Mouse (Mus musculus) heart, embryonic 14.5 days (tissue): ENCODE measurements around the gene AC140267.1. TPM values are rescaled to one million over a fixed set of nuclear protein-coding genes. Genes with fewer than 3 reads are reported as not detected.

Source experiments
- ATAC-seq: fragments of 200-750 bp; cut with Nextera tagmentation; 2 replicates; pipeline ENCODE4 v1.8.0; 2017; ENCODE audit warnings: low read depth, moderate TSS enrichment; ENCODE audit not compliant: insufficient number of reproducible peaks, insufficient read depth, low FRiP score
- H3K27ac ChIP-seq, 2 experiments: fragments of 200-500 bp in 1 of 2; fragments of 300-500 bp in 1 of 2; sonication (generic) in 1 of 2; replicated peaks in 1 of 2; 2 replicates each; pipeline ENCODE4 v1.5.1; 2012 to 2014; ENCODE audit warnings: low read depth in 2 of 2, low read length in 2 of 2, control low read depth in 1 of 2, mild to moderate bottlenecking in 1 of 2, mixed read lengths in 1 of 2; ENCODE audit not compliant: control insufficient read depth in 1 of 2, insufficient read depth in 1 of 2
- H3K27me3 ChIP-seq: fragments of 300-500 bp; sonication (generic); 2 replicates; pipeline ENCODE4 v1.6.1; 2014; ENCODE audit warnings: mild to moderate bottlenecking, low read length, control low read depth; ENCODE audit not compliant: control insufficient read depth, insufficient read depth
- H3K36me3 ChIP-seq: fragments of 300-500 bp; sonication (generic); 2 replicates; pipeline ENCODE4 v1.6.1; 2014; ENCODE audit warnings: mild to moderate bottlenecking, control low read depth, low read length, mixed read lengths; ENCODE audit not compliant: control insufficient read depth, insufficient read depth
- H3K4me1 ChIP-seq, 2 experiments: fragments of 200-500 bp in 1 of 2; fragments of 300-500 bp in 1 of 2; sonication (generic) in 1 of 2; 2 replicates each; pipeline ENCODE4 v1.6.1; 2012 to 2014; ENCODE audit warnings: low read length in 2 of 2, control low read depth in 1 of 2, mixed read lengths in 1 of 2; ENCODE audit not compliant: control insufficient read depth in 2 of 2, insufficient read depth in 2 of 2
- H3K4me2 ChIP-seq: fragments of 300-500 bp; sonication (generic); 2 replicates; pipeline ENCODE4 v1.6.1; 2014; ENCODE audit warnings: mild to moderate bottlenecking, low read length
- H3K4me3 ChIP-seq, 2 experiments: fragments of 200-500 bp in 1 of 2; fragments of 300-500 bp in 1 of 2; sonication (generic) in 1 of 2; 2 replicates each; pipeline ENCODE4 v1.5.1; 2012 to 2014; ENCODE audit warnings: low read length in 2 of 2, mild to moderate bottlenecking in 2 of 2, control low read depth in 1 of 2, low read depth in 1 of 2, moderate library complexity in 1 of 2; ENCODE audit not compliant: control insufficient read depth in 1 of 2, insufficient read depth in 1 of 2
- H3K9ac ChIP-seq: fragments of 300-500 bp; sonication (generic); 2 replicates; pipeline ENCODE4 v1.6.1; 2014; ENCODE audit warnings: mild to moderate bottlenecking, low read length
- H3K9me3 ChIP-seq: fragments of 300-500 bp; sonication (generic); 2 replicates; pipeline ENCODE4 v1.6.1; 2016; ENCODE audit warnings: low read length, control low read depth; ENCODE audit not compliant: control insufficient read depth
- WGBS: fragments of 180-500 bp; shearing (Covaris S2); extraction: QIAGEN DNeasy Blood & Tissue Kit; methylation state at CpG from one replicate; pipeline ENCODE4 v1.1.7; 2014; 5-methylcytosine and 5-hydroxymethylcytosine counted together
- polyA plus RNA-seq: library from polyadenylated mRNA; unstranded; fragments of >200 nt; fragmentation: Nextera tagmentation; extraction: Ambion mirVana; gene quantifications from 2 replicates; pipeline ENCODE4 v1.2.1, GENCODE M21; 2014

The AC140267.1 gene
- polyA plus RNA-seq, 1 experiment from 2014 or later: not detected

GRCm38 (mm10) chr15:80250586-80250985 lies 15.0 kb downstream of the AC140267.1 start:
- H3K27ac ChIP-seq: peak overlapping the region; percentile 81 to 87
- H3K27me3 ChIP-seq: no peaks in the 10 kb centered on the region
- H3K4me1 ChIP-seq: peaks cover 20 to 35% of the 10 kb centered on the region in 2 experiments
- H3K4me3 ChIP-seq: no peak overlapping the region
- peak overlapping the region; percentile 11; the same call in 1 of the 2 replicates for H3K4me2 ChIP-seq
- no peak for ATAC-seq
- peak overlapping the region; percentile 25; the same call in 1 of the 2 replicates for H3K9ac ChIP-seq
- 14% methylated on average over 6 of the region's 6 CpGs for WGBS
- H3K9me3 ChIP-seq: no peaks in the 10 kb centered on the region
- H3K36me3 ChIP-seq: peaks cover 78% of the 10 kb centered on the region

GRCm38 (mm10) chr15:80253530-80253929 lies 17.9 kb downstream of the AC140267.1 start:
- H3K4me2 ChIP-seq: no peak overlapping the region
- H3K9me3 ChIP-seq: no peaks in the 10 kb centered on the region
- peak overlapping the region; percentile 95 to 99; a peak in 3 of 4 replicates for H3K27ac ChIP-seq
- 41% methylated on average over 2 of the region's 2 CpGs for WGBS
- peaks cover 75% of the 10 kb centered on the region for H3K36me3 ChIP-seq
- H3K27me3 ChIP-seq: no peaks in the 10 kb centered on the region
- H3K9ac ChIP-seq: 0 out of 2 replicates have a peak overlapping the region, but pooled peaks have one; percentile 5
- no peak for ATAC-seq
- peaks cover 28 to 51% of the 10 kb centered on the region in 2 experiments for H3K4me1 ChIP-seq
- no peak overlapping the region for H3K4me3 ChIP-seq

GRCm38 (mm10) chr15:80254207-80254606 lies 18.6 kb downstream of the AC140267.1 start:
- peaks cover 28 to 54% of the 10 kb centered on the region in 2 experiments for H3K4me1 ChIP-seq
- peak overlapping the region; percentile 100 for H3K9ac ChIP-seq
- no peak for ATAC-seq
- peak overlapping the region; percentile 97 to 100 for H3K4me3 ChIP-seq
- 27% methylated on average over 6 of the region's 6 CpGs for WGBS
- peaks cover 74% of the 10 kb centered on the region for H3K36me3 ChIP-seq
- H3K4me2 ChIP-seq: peak overlapping the region; percentile 95
- H3K27me3 ChIP-seq: no peaks in the 10 kb centered on the region
- H3K9me3 ChIP-seq: no peaks in the 10 kb centered on the region
- H3K27ac ChIP-seq: peak overlapping the region; percentile 95 to 99

- H3K4me1 ChIP-seq: peaks cover 24 to 50% of the 10 kb centered on the region in 2 experiments
- peaks cover 74% of the 10 kb centered on the region for H3K36me3 ChIP-seq
These were observed 19.4 kb downstream of the AC140267.1 start, which contains the start of gene Atf4 for GRCm38 (mm10) chr15:80254847-80255645. Gene Atf4 (plus strand): TSS chr15:80255184.

GRCm38 (mm10) chr15:80255646-80256121 lies 20.0 kb downstream of the AC140267.1 start:
- peaks cover 18 to 44% of the 10 kb centered on the region in 2 experiments for H3K4me1 ChIP-seq
- H3K36me3 ChIP-seq: peaks cover 73% of the 10 kb centered on the region
- under 1% methylated on average over 46 of the region's 51 CpGs for WGBS

More at GRCm38 (mm10) chr15:80254847-80255645, 19.4 kb downstream of the AC140267.1 start, which contains the start of gene Atf4:
- no peaks in the 10 kb centered on the region for H3K9me3 ChIP-seq
- peak within 1 kb of the TSS; percentile 99 to 100 for H3K27ac ChIP-seq
- peak within 1 kb of the TSS; percentile 97 to 100 for H3K4me3 ChIP-seq
- peak within 1 kb of the TSS; percentile 95 for H3K4me2 ChIP-seq
- under 1% methylated on average over 62 of the region's 62 CpGs for WGBS
- peak; percentile 92 for ATAC-seq
- H3K27me3 ChIP-seq: no peaks in the 10 kb centered on the region
- H3K9ac ChIP-seq: peak within 1 kb of the TSS; percentile 100

GRCm38 (mm10) chr15:80256242-80256641 lies 20.6 kb downstream of the AC140267.1 start:
- peak overlapping the region; percentile 100 for H3K9ac ChIP-seq
- H3K4me3 ChIP-seq: peak overlapping the region; percentile 97 to 100
- no peaks in the 10 kb centered on the region for H3K27me3 ChIP-seq
- H3K36me3 ChIP-seq: peaks cover 68% of the 10 kb centered on the region
- WGBS: 5% methylated on average over 16 of the region's 16 CpGs
- H3K4me2 ChIP-seq: peak overlapping the region; percentile 95
- H3K27ac ChIP-seq: peak overlapping the region; percentile 81 to 99
- ATAC-seq: no peak
- H3K4me1 ChIP-seq: peaks cover 13 to 38% of the 10 kb centered on the region in 2 experiments
- H3K9me3 ChIP-seq: no peaks in the 10 kb centered on the region

More at GRCm38 (mm10) chr15:80255646-80256121, 20.0 kb downstream of the AC140267.1 start:
- peak; percentile 55 for ATAC-seq
- Histone ChIP-seq H3K27ac (peak overlapping the region; percentile 99 to 100), H3K27me3 (no peaks in the 10 kb centered on the region), H3K9ac (peak overlapping the region; percentile 100), H3K9me3 (no peaks in the 10 kb centered on the region), H3K4me2 (peak overlapping the region; percentile 95), H3K4me3 (peak overlapping the region; percentile 97 to 100)

- H3K4me2 ChIP-seq: peak overlapping the region; percentile 95
- WGBS: 61% methylated on average over 12 of the region's 12 CpGs
- H3K4me3 ChIP-seq: peak overlapping the region; percentile 97 to 100
- peak overlapping the region; percentile 100 for H3K9ac ChIP-seq
- H3K9me3 ChIP-seq: no peaks in the 10 kb centered on the region
- peaks cover 61% of the 10 kb centered on the region for H3K36me3 ChIP-seq
- ATAC-seq: no peak
- peak overlapping the region; percentile 81 to 99 for H3K27ac ChIP-seq
- H3K27me3 ChIP-seq: no peaks in the 10 kb centered on the region
- peaks cover 12 to 32% of the 10 kb centered on the region in 2 experiments for H3K4me1 ChIP-seq
These were observed 21.3 kb downstream of the AC140267.1 start for GRCm38 (mm10) chr15:80256656-80257601.
